Mouse (Mus musculus) heart, embryonic 12.5 days (tissue): ENCODE results near the gene Adipor1. TPM values are rescaled to one million over a fixed set of nuclear protein-coding genes. Genes with fewer than 3 reads are reported as not detected.

Experiments
- ATAC-seq: fragments of 200-750 bp; cut with Nextera tagmentation; 2 replicates; pipeline ENCODE4 v1.8.0; 2017; ENCODE audit warnings: moderate TSS enrichment, moderate library complexity; ENCODE audit not compliant: insufficient number of reproducible peaks, low FRiP score
- H3K27ac ChIP-seq: fragments of 300-500 bp; sonication (generic); 2 replicates; pipeline ENCODE4 v1.5.1; 2016; ENCODE audit warnings: mild to moderate bottlenecking, moderate library complexity; ENCODE audit not compliant: poor library complexity, severe bottlenecking
- H3K27me3 ChIP-seq: fragments of 300-500 bp; sonication (generic); replicated peaks from 2 replicates; pipeline ENCODE4 v1.6.1; 2016; ENCODE audit warnings: mild to moderate bottlenecking, moderate library complexity
- H3K36me3 ChIP-seq: fragments of 300-500 bp; sonication (generic); 2 replicates; pipeline ENCODE4 v1.6.1; 2016; ENCODE audit warnings: mild to moderate bottlenecking, moderate library complexity
- H3K4me1 ChIP-seq: fragments of 300-500 bp; sonication (generic); replicated peaks from 2 replicates; pipeline ENCODE4 v1.6.1; 2016; ENCODE audit warnings: mild to moderate bottlenecking
- H3K4me2 ChIP-seq: fragments of 300-500 bp; sonication (generic); 2 replicates; pipeline ENCODE4 v1.6.1; 2016; ENCODE audit warnings: mild to moderate bottlenecking, moderate library complexity
- H3K4me3 ChIP-seq: fragments of 300-500 bp; sonication (generic); 2 replicates; pipeline ENCODE4 v1.5.1; 2016; ENCODE audit warnings: mild to moderate bottlenecking
- H3K9ac ChIP-seq: fragments of 300-500 bp; sonication (generic); 2 replicates; pipeline ENCODE4 v1.6.1; 2016; ENCODE audit warnings: mild to moderate bottlenecking, moderate library complexity
- H3K9me3 ChIP-seq: fragments of 300-500 bp; sonication (generic); replicated peaks from 2 replicates; pipeline ENCODE4 v1.6.1; 2016; ENCODE audit warnings: mild to moderate bottlenecking, moderate library complexity
- WGBS: fragments of 180-500 bp; shearing (Covaris S2); methylation state at CpG from one replicate; pipeline ENCODE4 v1.1.7; 2016; 5-methylcytosine and 5-hydroxymethylcytosine counted together
- polyA plus RNA-seq: library from polyadenylated mRNA; unstranded; fragments of >200 nt; fragmentation: Nextera tagmentation; extraction: Ambion mirVana; gene quantifications from 2 replicates; pipeline ENCODE4 v1.2.1, GENCODE M21; 2016

The Adipor1 gene
- 126 and 134 TPM in 2 replicates for polyA plus RNA-seq

- H3K4me2 ChIP-seq, result peak within 1 kb of the TSS; percentile 72
- H3K27ac ChIP-seq, result peak within 1 kb of the TSS; percentile 91
- H3K36me3 ChIP-seq, result peaks cover 21% of the 10 kb centered on the region
- under 1% methylated on average over 73 of the region's 77 CpGs for WGBS
- H3K4me1 ChIP-seq, result peaks cover 51% of the 10 kb centered on the region
- no peaks in the 10 kb centered on the region for H3K27me3 ChIP-seq
- peak; percentile 99 for ATAC-seq
- peak within 1 kb of the TSS; percentile 78 for H3K4me3 ChIP-seq
- H3K9me3 ChIP-seq, result no peaks in the 10 kb centered on the region
- peak within 1 kb of the TSS; percentile 94 for H3K9ac ChIP-seq
These were observed at the start of gene Adipor1 for GRCm38 (mm10) chr1:134415168-134415831. TSS of gene Adipor1 (plus strand) at chr1:134415378.

GRCm38 (mm10) chr1:134365491-134365890 lies 49.7 kb upstream of the Adipor1 start:
- Histone ChIP-seq H3K27ac (no peak overlapping the region), H3K9ac (no peak overlapping the region), H3K4me1 (peaks cover 12% of the 10 kb centered on the region), H3K4me2 (no peak overlapping the region), H3K4me3 (no peak overlapping the region), H3K9me3 (peaks cover 5% of the 10 kb centered on the region), H3K36me3 (peaks cover 2% of the 10 kb centered on the region; the same call in 1 of the 2 replicates), H3K27me3 (no peaks in the 10 kb centered on the region)
- 55% methylated on average over 5 of the region's 5 CpGs for WGBS
- no peak for ATAC-seq

- H3K4me3 ChIP-seq, result no peak overlapping the region
- ATAC-seq, result no peak
- 0 out of 2 replicates have a peak, but pooled peaks cover 2% of the 10 kb centered on the region for H3K4me1 ChIP-seq
- H3K9ac ChIP-seq, result 0 out of 2 replicates have a peak overlapping the region, but pooled peaks have one; percentile 40
- no peak overlapping the region for H3K4me2 ChIP-seq
- no peaks in the 10 kb centered on the region for H3K36me3 ChIP-seq
- H3K27me3 ChIP-seq, result no peaks in the 10 kb centered on the region
- no peak overlapping the region for H3K27ac ChIP-seq
- peaks cover 9% of the 10 kb centered on the region for H3K9me3 ChIP-seq
- WGBS, result 45% methylated on average over 9 of the region's 9 CpGs
These were observed 46.3 kb upstream of the Adipor1 start for GRCm38 (mm10) chr1:134368777-134369337.

- Histone ChIP-seq H3K4me2 (no peak overlapping the region), H3K9ac (no peak overlapping the region), H3K27me3 (no peaks in the 10 kb centered on the region), H3K4me3 (no peak overlapping the region), H3K27ac (no peak overlapping the region), H3K9me3 (peaks cover 9% of the 10 kb centered on the region), H3K36me3 (no peaks in the 10 kb centered on the region), H3K4me1 (no peaks in the 10 kb centered on the region)
- ATAC-seq, result no peak
- 68% methylated on average over 2 of the region's 2 CpGs for WGBS
These were observed 41.1 kb upstream of the Adipor1 start for GRCm38 (mm10) chr1:134374124-134374523.

GRCm38 (mm10) chr1:134381051-134381450 lies 34.1 kb upstream of the Adipor1 start:
- Histone ChIP-seq H3K4me3 (no peak overlapping the region), H3K9me3 (peaks cover 4% of the 10 kb centered on the region), H3K27me3 (no peaks in the 10 kb centered on the region), H3K36me3 (no peaks in the 10 kb centered on the region), H3K4me2 (no peak overlapping the region), H3K4me1 (peaks cover 6% of the 10 kb centered on the region; the same call in 1 of the 2 replicates), H3K9ac (no peak overlapping the region), H3K27ac (no peak overlapping the region)
- no peak for ATAC-seq
- WGBS, result 74% methylated on average over 2 of the region's 2 CpGs

- 5% methylated on average over 19 of the region's 19 CpGs for WGBS
- ATAC-seq, result no peak
- H3K27ac ChIP-seq, result no peak overlapping the region
- peaks cover 4% of the 10 kb centered on the region for H3K9me3 ChIP-seq
- H3K36me3 ChIP-seq, result no peaks in the 10 kb centered on the region
- H3K4me2 ChIP-seq, result peak overlapping the region; percentile 79
- H3K4me3 ChIP-seq, result peak overlapping the region; percentile 42
- H3K9ac ChIP-seq, result peak overlapping the region; percentile 60
- peaks cover 6% of the 10 kb centered on the region; the same call in 1 of the 2 replicates for H3K4me1 ChIP-seq
- H3K27me3 ChIP-seq, result no peaks in the 10 kb centered on the region
These were observed 33.2 kb upstream of the Adipor1 start for GRCm38 (mm10) chr1:134381795-134382625.

- Histone ChIP-seq H3K27me3 (no peaks in the 10 kb centered on the region), H3K4me2 (no peak overlapping the region), H3K4me3 (no peak overlapping the region), H3K36me3 (no peaks in the 10 kb centered on the region), H3K9me3 (peaks cover 4% of the 10 kb centered on the region), H3K9ac (no peak overlapping the region), H3K4me1 (peaks cover 6% of the 10 kb centered on the region; the same call in 1 of the 2 replicates), H3K27ac (no peak overlapping the region)
- 81% methylated on average over 4 of the region's 4 CpGs for WGBS
- ATAC-seq, result no peak
These were observed 30.6 kb upstream of the Adipor1 start for GRCm38 (mm10) chr1:134384581-134384980.

- Histone ChIP-seq H3K9ac (no peak overlapping the region), H3K4me1 (peaks cover 6% of the 10 kb centered on the region; the same call in 1 of the 2 replicates), H3K4me3 (no peak overlapping the region), H3K27me3 (no peaks in the 10 kb centered on the region), H3K27ac (no peak overlapping the region), H3K4me2 (no peak overlapping the region), H3K9me3 (peaks cover 4% of the 10 kb centered on the region), H3K36me3 (no peaks in the 10 kb centered on the region)
- ATAC-seq, result no peak
These were observed 30.0 kb upstream of the Adipor1 start for GRCm38 (mm10) chr1:134385176-134385575.

- H3K4me2 ChIP-seq, result no peak within 1 kb of the TSS
- H3K27ac ChIP-seq, result no peak within 1 kb of the TSS
- peaks cover 4% of the 10 kb centered on the region for H3K9me3 ChIP-seq
- ATAC-seq, result no peak
- H3K4me1 ChIP-seq, result peaks cover 6% of the 10 kb centered on the region; the same call in 1 of the 2 replicates
- H3K27me3 ChIP-seq, result no peaks in the 10 kb centered on the region
- no peak within 1 kb of the TSS for H3K9ac ChIP-seq
- WGBS, result 89% methylated on average over 1 of the region's 1 CpGs
- H3K36me3 ChIP-seq, result no peaks in the 10 kb centered on the region
- no peak within 1 kb of the TSS for H3K4me3 ChIP-seq
These were observed 29.5 kb upstream of the Adipor1 start, which contains the start of gene 4933406M09Rik for GRCm38 (mm10) chr1:134385666-134386065. TSS of gene 4933406M09Rik (plus strand) at chr1:134385940.

GRCm38 (mm10) chr1:134393827-134394226 lies 21.4 kb upstream of the Adipor1 start:
- WGBS, result 51% methylated on average over 5 of the region's 5 CpGs
- ATAC-seq, result no peak

GRCm38 (mm10) chr1:134398210-134398609 lies 17.0 kb upstream of the Adipor1 start:
- peaks cover 4% of the 10 kb centered on the region; the same call in 1 of the 2 replicates for H3K9me3 ChIP-seq
- no peak for ATAC-seq
- H3K4me2 ChIP-seq, result no peak overlapping the region
- 0 out of 2 replicates have a peak, but pooled peaks cover 3% of the 10 kb centered on the region for H3K27me3 ChIP-seq
- H3K27ac ChIP-seq, result no peak overlapping the region
- H3K4me3 ChIP-seq, result no peak overlapping the region
- WGBS, result 85% methylated on average over 12 of the region's 12 CpGs
- H3K36me3 ChIP-seq, result no peaks in the 10 kb centered on the region
- H3K9ac ChIP-seq, result no peak overlapping the region
- H3K4me1 ChIP-seq, result no peaks in the 10 kb centered on the region

More at GRCm38 (mm10) chr1:134393827-134394226, 21.4 kb upstream of the Adipor1 start:
- H3K9ac ChIP-seq, result no peak overlapping the region
- H3K27ac ChIP-seq, result no peak overlapping the region
- H3K27me3 ChIP-seq, result 0 out of 2 replicates have a peak, but pooled peaks cover 3% of the 10 kb centered on the region
- H3K4me3 ChIP-seq, result no peak overlapping the region
- no peaks in the 10 kb centered on the region for H3K4me1 ChIP-seq
- H3K36me3 ChIP-seq, result no peaks in the 10 kb centered on the region
- H3K4me2 ChIP-seq, result no peak overlapping the region
- H3K9me3 ChIP-seq, result no peaks in the 10 kb centered on the region
